Mouse (Mus musculus): ENCODE data around the gene Csnk1e.

The Csnk1e gene

DNA sequence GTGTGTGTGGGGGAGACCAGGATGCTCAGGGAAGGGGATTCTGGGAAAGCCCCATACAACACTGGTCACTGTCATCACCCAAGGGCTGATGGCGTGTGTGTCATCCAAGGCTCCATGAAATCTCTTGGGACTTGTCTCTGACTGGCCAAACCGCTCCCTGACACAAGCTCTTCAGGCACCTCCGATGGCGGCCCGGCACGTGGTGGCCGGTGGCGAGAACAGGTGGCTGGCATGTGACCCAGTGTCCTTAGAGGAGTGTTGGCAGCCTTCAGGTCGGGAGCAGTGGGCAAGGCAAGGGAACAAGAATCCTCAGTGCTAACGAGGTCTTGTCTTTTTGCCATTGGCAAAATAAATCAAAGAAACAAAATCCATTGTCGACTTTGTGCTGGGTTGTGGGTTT, 36.7 kb downstream of the Csnk1e start:
- DNase-seq, result no peak

DNA sequence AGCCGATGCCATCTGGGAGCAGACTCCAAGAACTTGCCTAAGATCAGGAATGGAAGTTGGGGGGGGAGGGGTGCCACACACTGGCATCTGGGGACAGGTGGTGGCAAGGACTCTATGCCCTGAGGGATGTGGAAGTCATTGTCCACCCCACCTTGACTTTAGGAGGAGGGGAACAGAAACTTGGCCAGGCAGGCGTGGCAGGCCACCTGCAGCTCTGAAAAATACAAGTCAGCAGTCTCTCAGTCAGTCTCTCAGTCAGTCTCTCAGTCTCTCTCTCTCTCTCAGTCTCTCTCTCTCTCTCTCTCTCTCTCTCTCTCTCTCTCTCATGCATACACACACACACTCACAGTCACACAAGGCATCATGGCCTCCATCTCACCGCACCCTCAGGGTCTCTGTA, 37.1 kb downstream of the Csnk1e start:
- DNase-seq, result no peak

DNA sequence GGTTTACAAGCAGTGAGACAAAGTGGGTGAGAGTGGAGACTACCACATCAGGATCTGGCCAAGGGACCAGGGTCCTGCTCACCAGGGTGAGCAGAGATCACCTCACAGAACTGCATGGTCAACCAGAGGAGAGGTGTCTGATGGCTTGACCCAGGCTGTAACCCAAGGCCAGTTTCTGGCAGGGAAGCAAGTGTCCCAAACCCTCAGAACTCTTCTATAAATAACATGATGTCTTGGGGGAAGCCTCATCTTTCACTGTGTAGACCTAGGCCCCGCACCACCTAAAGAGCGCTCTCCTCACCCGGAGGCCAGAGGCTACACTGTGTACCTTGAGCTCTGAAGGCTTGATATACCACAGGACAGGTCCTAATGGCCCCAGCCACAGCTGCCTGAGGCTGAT, 38.0 kb downstream of the Csnk1e start:
- DNase-seq, result no peak

DNA sequence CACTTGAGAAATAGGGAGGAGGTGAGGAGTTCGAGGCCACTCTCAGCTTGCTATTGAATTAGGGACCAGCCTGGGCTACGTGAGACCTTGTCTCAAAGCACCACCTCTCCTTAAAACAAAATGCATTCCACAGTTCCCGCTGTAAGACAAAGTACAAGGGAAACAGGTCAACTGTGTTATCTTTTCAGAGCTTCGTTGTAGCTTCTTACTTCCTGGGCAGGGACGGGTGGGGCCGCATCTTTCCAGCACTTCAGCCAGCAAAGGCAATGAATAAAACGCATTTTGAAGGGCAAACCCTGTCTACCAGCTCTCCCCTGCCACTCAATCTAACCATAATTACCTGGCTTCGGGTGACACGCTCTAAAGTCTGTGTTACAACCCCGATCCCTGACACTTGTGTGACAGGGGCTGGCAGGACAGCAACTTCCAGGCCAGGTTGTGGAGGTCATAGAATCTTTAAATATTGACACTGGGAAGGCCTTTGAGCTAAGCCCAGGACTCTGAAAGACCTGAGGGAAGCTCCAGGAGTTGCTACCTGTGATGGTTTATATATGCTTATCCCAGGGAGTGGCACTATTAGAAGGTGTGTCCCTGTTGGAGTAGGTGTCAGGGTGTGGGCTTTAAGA, 38.8 kb downstream of the Csnk1e start:
- no peak for DNase-seq

DNA sequence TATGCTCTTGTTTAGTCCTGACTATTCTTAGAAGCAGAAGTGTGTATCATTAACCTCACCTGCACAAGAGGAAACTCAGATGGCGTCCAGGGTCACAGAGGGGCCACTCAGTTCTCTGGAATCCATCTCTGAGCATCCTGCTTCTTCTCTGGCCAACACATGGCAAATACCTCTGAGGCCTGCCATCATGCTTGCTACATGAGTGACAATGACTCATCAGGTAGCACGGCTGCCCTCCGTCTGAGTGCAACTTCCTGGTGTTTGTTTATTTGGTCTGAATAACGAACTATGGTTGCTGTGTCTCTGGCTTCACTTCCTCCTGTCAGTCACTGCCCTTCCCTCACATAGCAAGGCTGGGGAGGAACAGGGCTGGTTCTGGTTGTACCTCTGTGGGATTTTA, 40.9 kb downstream of the Csnk1e start:
- DNase-seq, result no peak

DNA sequence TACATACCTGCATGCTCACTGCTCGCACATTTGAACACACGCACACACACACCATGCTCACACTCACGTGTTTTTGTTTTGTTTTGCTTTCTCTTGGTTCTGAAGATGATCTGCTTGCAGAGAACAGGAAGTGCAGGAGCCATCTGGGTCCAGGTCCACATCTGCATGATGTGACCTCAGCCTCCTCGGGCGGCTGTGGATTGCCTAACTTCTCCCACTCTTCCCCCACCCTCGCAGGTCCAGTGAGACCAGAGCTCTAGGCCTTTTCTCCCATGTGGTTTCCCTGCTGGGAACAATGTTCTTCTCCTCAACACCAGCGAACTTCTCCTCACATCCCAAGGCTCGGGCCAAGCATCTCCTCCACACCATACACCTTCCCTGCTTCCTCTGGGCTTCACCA, 41.6 kb downstream of the Csnk1e start:
- no peak for DNase-seq

DNA sequence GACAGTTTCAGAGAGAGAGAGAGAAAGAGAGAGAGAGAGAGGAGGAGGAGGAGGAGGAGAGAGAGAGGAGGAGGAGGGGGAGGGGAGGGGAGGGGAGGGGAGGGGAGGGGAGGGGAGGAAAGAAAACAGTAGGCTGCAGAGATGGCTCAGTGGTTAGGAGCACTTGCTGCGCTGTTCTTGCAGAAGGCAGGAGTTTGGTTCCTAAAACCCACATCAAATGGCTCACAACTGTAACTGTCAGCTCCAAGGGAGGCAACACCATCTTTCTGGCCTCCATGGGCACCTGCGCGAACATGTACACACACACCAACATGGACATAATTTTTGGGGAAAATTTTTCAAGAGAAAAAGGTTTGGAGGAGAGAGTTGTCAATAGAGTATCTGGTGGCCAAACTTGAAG, 42.2 kb downstream of the Csnk1e start:
- DNase-seq, result peak in 1 of 2 experiments; percentile 49

DNA sequence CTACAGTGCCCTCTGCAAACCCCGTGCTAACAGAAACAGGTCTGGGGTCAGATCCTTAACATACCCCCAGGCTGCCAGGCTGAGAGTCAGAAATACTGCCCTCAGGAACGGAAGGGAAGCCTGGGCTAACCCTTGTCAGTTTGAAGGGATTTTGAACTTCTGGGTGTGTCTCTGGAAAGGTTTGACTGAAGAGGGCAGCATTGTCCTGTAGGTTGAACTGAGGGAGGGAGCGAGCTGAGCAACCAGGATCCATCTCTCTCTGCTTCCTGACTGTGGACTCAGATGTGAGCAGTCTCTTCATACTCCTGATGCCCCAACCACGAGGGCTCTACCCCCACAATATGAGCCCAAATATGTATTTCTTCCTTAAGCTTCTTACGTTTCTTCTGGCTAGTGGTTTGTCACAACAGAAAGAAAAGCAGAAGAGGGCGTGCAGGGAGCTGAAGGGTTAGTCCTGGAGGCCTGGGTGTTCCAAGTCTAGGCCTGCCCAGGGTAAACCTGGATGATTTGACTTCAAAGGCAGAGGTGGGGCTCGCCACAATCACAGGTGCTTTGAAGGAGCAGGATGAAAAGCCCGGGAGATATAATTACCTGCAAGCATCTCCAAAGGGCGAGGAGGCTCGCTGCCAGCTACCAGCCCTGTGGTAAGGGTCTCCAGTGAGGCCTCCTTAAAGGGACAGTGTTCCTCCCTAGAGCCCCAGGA, 43.9 kb downstream of the Csnk1e start:
- no peak for DNase-seq

DNA sequence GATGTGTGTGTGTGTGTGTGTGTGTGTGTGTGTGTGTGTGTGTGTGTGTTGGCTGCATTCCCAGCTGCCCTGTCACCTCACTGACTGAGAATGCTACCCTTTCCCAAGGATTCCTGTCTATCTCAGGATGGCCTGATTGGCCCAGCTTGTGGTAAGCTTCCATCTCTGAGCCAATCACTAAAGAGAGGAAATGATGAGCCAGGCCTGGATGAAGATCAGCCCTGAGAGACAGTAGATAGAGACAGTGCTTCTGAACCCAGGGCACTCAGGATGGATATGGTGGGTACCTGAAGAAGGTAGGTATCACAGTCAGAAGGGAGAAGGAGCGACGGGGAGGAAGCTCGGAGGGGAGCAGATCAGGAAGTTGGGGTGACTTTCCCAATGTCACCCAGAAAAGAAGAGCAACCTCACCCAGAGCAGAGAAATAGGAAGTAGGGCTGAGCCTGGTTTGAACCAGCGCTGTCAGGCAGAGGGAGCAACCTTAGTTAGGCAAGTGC, 46.2 kb downstream of the Csnk1e start:
- DNase-seq, result no peak

DNA sequence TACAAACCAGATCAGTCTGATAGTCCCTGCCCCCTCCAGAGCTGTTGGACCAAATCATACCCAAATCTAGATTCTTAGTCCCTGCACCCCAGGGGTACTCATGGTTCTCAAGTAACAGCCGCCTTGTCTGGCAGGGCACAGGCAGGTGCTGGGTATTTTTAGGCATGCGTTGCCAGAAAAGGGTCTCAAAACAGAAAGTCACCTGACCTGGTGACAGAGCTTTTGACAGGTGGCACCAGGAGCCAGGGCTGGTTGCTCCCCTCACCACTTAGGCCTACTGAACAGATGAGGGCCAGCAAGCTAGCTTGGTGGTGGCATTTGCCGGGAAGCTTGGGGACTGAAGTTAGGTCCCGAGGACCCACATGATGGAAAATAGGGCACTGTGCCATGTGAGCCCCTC, 48.8 kb downstream of the Csnk1e start:
- peak; percentile 31 to 56 for DNase-seq

DNA sequence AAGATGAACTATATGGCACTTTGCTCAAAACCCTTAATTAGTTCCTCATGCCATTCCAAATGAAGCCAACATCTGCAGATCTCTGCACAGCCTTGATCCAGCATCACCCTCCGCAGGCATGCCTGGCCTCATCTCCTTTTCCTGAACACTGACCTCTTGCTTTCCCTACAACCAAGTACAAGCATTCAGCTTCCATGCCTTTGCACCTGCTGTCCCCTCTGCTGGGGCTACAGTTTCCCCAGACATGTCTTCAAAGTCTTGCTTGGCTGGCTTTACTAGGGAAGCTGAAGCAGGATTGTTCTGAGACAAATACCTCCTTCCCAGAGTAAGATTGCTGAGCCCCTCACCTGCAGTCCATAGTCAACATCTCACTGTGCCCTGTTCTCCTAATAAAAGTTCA, 51.1 kb downstream of the Csnk1e start:
- no peak for DNase-seq

DNA sequence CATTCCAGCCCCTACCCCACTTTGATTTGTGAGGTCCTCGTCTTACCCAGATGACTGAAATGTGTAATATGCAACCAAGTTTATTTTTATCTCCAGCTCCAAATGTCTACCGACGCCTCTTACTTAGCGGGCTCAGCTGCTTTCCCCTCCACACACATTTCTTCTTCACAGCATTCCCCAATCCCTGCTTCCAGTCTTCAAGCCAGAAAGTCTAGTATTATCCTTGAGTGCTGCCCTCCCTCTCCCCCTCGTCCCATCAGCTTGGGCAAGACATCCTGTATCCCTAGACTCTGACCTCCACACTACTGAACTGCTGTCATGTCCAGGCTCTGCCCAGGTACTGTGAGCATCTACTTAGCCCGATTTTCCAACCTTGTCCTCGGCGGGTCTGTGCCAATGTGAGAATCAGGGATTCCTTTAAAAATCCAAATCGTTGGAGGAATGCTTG, 51.6 kb downstream of the Csnk1e start:
- no peak for DNase-seq

DNA sequence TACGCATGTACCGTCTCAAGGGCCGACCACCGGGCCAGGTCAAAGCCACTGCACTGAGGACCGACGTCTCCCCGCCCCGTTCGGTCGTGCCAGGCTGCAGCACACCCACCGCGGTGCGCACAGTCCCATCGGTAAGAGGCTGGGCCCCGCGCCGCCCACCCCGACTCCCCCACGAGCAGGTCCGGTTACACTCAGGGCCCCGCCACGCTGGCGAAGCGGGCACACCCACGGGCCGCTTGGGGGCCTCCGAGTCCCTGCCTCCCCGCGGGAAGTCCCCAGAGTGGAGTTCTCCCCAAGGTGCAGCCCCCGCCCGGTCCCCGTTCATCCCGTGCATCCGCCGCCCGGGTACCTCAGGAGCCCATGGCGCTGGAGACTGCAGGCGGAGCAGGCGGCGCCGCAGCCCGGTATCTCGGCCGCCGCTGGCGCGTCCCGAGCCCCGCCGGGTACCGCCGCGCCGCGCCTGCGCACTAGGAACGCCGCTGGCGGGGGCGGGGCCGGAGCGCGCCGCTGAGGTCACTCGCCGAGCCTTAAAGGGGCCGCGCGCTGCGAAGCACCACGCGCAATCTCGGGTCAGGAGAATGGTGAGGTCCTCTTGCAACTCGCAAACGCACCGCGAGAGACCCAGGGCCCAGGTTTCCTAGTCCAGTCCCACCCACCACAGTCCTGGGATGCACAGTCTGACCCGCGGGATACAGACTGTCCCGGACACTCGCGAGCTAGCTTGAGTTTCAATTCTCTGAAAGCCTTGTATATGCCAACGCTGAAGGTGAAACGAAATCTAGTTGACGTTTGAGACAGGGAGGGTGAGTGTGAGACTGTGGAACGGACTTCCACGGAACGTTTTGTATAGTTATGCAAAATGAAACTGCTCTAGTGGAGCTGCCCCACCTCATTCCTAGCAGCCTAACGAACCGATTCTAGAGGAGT, 52.3 kb downstream of the Csnk1e start, which contains the start of gene Tmem184b:
Tmem184b (minus strand) TSS at position 734 of the 927 bp plus-strand sequence.
- peak; percentile 66 to 74 for DNase-seq

DNA sequence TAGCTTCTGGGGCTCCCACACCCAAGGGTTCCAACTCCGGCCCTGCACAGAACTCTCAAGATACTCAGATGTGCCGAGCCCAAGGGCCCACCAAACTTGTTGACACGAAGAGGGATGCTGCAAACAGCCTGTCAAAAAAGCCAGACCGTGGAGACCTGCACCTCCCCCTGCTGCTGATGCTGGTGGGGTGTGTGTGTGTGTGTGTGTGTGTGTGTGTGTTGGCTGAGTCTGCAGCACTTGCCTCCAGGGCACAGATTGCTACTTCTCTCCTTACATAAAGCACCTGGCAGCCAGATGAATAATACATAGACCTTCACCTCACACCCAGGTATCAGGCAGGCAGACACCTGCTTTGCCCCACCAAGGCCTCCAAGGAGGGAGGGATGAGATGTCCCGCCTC, 53.2 kb downstream of the Csnk1e start:
- DNase-seq, result no peak

DNA sequence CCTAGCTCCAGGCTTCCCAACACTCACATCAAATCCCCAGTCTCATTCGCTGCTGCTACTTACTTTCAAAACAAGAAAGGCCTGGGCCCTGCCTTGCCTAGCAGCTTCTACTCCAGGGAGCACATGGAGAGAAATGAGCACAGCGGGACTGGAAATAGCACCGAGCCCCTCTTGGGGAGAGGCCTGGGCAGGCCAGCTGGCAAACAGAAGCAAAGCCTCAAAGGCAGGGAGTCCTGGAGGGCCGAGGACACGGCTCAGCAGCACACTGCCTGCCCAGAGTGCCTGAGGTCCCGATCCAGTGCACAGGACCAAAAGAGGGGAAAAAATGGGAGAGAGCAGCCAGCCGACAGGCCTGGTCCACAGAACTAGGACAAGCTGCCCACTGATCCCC, 54.4 kb downstream of the Csnk1e start:
- no peak for DNase-seq

DNA sequence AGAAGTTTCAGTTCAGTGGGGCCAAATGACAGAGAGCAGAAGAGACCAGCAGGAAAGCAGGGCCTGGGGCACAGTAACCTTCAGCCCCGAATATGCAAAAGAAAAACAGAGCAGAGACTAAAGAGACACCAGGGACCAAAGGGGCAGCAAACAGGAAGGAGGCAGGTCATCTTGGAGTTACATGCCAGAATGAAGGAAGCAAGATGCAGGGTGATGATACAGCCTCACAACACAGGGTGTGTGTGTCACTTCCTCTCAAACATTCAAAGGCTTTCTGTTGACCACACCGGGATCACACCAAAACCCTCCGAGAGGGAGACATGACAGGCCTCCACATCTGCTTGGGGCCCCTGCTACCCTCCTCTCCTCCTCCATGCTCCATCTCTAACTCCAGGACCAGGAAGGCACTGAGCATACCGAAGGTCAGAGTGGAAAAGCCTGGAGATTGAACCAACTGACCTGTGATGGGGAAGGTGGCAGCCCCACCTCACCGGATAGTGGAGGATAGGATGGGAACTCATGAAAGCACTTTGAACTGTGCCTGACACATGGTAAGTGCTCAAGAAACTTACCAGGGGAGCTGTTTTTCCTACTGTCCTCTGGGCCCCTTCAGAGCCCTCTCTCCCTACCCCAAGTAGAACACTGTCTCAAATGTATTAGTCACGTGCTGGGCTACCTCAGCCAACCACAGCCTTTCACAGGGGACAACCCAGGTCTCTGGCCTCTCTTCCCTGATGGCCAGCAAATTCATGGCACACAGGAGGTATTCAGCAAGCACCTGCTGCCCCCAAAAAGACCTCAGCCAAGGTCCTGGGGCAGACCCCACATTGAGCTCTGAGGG, 55.0 kb downstream of the Csnk1e start:
- no peak for DNase-seq

DNA sequence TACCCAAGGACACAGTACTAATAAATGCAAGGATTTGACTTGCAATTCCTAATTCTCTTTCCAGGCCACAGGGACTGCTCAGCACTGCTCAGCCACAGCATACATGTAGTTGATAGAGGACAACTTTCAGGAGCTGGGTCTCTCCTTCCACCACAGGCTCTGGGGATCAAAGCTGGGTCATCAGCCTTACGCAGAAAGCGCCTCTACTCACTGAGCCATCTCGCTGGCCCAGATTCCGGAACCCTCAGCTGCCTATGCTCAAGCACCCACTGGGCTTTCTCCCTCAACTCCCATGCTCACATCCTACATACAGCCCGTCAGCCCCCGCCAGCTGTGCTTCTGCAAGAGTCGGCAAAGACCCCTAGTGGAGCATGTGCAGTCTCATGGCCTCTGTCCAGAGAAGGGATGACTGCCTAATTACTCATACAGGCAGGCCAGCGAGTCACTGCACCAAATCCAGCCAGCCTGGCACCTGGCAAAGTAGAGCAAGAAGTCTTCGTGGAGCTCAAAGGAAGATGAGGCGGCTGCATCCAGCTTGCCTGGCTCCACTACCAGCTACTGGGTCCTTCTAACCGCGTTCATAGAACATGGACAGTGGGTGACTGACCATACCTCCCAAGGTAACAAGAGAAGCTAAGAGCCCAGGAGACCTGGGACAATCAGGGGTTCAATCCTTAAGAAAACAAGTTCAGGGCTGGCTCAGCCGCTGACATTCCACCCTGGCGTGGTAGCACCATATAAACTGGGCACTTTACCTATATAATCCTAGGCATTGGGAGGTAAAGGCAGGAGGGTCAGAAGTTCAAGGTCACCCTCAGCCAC, 55.9 kb downstream of the Csnk1e start:
- no peak for DNase-seq

DNA sequence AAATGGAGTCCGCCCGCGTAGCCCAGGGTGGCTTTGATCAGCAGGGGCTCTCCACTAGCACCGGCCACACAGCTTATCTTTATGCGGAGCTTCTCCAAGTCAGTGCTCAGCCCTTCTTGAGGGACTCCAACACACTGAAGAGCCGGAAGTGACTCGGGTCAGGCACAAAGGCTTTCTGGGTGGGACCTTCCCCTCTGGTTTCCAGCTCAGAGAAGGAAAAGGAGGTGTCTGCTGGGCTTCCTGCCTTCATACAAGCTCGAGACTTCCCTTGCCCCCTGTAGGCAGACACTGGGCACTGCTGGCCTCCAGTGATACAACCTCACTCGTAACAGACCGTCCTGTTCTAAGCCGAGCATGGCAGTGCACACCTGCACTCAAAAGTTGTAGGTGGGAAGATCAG, 58.6 kb downstream of the Csnk1e start:
- no peak for DNase-seq

DNA sequence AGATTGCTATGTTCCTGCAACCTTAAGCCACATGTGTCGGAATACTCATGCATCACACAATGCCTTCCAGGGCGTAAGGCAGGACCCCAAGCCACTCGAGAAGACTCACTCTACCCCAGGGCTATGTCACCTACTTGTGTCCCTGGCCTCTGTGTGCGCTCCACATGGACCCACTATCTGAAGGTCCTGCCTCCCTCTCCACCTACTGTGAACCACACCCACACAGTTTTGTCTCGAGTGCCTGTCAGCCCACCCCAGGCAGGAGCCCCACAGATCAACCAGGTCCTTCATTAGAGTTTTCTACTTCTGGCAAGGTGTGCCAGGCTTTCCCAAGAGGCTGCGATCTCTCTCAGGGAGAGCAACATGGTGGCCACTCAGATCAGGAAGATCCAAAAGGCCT, 60.1 kb downstream of the Csnk1e start:
- DNase-seq, result no peak

DNA sequence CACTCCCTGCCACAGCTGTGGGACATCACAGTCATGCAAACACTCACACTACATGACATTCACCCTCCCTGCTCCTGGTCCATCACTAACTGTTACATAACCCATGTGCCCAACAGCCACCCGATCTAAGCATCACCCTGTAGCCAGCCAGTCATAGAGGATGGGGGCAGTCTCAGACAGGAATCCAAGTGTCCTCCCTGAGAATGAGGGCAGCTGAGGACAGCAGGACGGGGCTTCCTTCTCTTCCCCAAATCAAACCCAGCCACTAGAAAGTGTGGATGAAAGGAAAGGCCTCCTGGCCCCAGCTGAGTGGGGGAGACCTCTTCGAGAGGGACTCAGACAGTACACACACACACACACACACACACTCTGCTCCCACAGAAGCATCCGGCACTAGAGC, 60.5 kb downstream of the Csnk1e start:
- no peak for DNase-seq

DNA sequence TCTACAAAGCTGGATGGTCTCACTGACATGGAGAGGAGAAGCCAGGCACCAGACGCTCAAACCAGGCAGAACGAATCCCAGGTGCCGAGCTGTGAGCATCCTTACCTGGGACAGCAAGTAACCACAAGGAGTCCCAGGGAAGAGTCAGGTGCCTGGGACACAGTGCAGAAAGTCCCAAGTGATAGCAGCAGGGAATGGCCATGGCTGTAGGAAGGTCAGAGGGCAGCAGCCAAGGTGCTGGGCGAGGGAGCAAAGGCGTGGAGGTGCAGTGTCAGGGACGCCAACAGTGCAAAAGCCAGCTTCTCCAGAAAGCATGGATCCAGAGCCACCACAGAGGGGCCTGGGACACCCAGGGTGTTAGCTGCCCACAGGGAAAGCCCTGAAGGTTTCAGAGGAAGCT, 62.3 kb downstream of the Csnk1e start:
- DNase-seq, result no peak

DNA sequence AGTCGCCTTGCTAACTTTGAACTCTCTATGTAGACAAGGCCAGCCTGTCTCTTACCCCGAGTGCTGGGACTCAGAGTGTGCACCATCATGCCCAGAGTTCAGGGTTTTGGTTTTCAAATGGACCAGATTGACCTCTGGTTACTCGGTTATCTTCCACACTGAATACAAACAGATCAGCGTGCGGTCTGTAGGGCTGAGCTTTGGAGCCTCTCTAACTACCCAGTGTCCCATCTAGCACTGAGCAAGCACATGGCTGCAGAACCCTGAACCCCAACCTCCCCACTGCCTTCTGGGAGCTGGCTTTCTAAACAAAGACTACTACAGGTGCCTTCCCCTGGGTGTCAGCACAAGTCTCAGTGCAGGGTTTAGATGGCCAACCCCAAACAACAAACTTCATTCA, 62.8 kb downstream of the Csnk1e start:
- no peak for DNase-seq

Measured in thymus, adult 18-20 months (tissue).